Comparison of ENCODE assay signal across 14 mouse cellular contexts in the genomic region with DNA sequence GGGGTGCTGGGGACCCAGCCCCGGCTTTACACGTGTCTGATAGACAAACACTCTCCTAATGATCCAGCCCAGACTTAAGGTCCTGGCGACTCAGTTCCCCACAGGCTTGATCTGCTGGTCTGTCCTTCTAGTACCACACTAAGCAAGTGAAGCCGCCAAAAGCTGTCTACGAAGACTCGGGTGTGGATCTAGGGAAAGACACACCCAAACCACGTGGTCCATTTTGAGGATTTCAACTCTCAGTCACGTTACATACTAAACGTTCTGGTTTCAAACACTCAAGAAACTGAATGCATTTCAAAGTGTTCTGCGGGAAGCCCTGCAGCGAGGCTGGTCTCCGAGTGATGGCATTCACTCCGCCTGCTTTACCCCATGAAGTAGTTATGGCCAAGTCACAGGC.
"Had no signal": no experiment of that assay in that cellular context is flagged by ENCODE, and none has a peak within 500 bp of the region (broad histone marks: within the 10 kb centered on the region; RNA-seq: fewer than 3 reads in every experiment).

No protein-coding gene starts in this region.

- DNase-seq: kidney, adult 18-20 months; kidney, postnatal 14 days; midbrain, embryonic 14.5 days; right cerebral cortex, adult 18-20 months; right cerebral cortex, postnatal 25 days; thymus, adult 2 months; thymus, postnatal 25 days had no signal

- H3K4me3 ChIP-seq: intestine, embryonic 15.5 days; kidney, embryonic 15.5 days; limb, embryonic 15.5 days; liver, embryonic 12.5 days; midbrain, embryonic 10.5 days; myocyte; neural tube, embryonic 15.5 days had no signal

- H3K27ac ChIP-seq: intestine, embryonic 15.5 days; kidney, embryonic 15.5 days; limb, embryonic 15.5 days; liver, embryonic 12.5 days; midbrain, embryonic 10.5 days; neural tube, embryonic 15.5 days had no signal
